Mouse (Mus musculus) small intestine, adult 2 months (tissue): Measurements from ENCODE around the gene Fancc.

ENCODE experiments used
- CTCF ChIP-seq: fragments of 200-500 bp; IDR thresholded peaks from 2 replicates; pipeline ENCODE4 v1.5.1; 2012; ENCODE audit warnings: low read depth, mild to moderate bottlenecking, control low read depth, inconsistent platforms, low read length, moderate library complexity, mixed read lengths; ENCODE audit not compliant: insufficient replicate concordance, insufficient read length; ENCODE audit errors: extremely low read depth
- POLR2A ChIP-seq: fragments of 200-500 bp; IDR thresholded peaks from 2 replicates; pipeline ENCODE4 v1.6.1; 2012; ENCODE audit warnings: low read depth, mild to moderate bottlenecking, control low read depth, inconsistent platforms, low read length, moderate library complexity

- TF ChIP-seq POLR2A (no peak), CTCF (no peak)
Measured at GRCm38 (mm10) chr13:63385234-63385633, 111.8 kb downstream of the Fancc start.
